Mouse (Mus musculus) frontal cortex, postnatal 36 days (tissue): ENCODE results near the gene Bbs9.
A peak's percentile ranks its signal among the peaks of the same experiment; 100 is the strongest.

Experiments used
- DNase-seq, 2 experiments: peaks; one replicate each; pipeline ENCODE4 v3.0.0; 2022; ENCODE audit warnings: low spot score in 2 of 2

The Bbs9 gene

DNA sequence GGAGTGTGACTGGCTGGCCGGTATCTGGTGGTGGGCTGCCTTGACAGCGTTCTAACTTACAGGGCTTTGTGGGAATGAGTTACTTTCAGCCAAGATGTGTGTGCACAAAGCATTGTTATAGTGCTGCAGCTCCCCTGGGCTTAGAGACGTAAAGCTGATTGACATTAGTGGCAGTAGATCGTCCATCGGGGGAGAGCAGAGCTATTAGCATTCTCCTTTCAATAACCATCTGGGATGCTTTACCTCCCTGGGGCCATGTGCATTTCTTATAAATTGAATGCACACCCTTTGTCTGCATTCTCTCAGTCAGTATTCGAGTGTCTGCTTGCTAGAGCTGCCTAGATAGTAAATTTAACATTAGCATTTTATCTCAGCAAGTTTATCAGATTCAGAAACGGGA is 214.7 kb downstream of the Bbs9 start:
- no peak for DNase-seq

DNA sequence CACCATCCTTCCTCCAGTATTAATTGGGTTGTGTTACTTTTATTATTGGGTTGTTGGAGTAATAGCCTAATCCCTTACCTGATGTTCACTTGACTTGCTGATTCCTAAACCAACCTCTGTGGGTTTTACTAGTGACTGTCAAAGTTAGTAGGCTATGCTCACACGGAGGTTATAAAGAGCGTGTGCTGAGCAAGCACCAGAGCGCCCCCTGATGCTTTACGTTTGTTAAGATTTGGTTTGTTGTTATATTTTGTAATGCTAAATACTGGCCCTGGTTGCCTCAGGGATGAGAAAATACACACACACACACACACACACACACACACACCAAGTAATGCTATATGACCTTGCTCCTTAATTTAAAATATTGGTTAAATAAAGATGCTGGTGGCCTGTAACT is 219.9 kb downstream of the Bbs9 start:
- no peak for DNase-seq

DNA sequence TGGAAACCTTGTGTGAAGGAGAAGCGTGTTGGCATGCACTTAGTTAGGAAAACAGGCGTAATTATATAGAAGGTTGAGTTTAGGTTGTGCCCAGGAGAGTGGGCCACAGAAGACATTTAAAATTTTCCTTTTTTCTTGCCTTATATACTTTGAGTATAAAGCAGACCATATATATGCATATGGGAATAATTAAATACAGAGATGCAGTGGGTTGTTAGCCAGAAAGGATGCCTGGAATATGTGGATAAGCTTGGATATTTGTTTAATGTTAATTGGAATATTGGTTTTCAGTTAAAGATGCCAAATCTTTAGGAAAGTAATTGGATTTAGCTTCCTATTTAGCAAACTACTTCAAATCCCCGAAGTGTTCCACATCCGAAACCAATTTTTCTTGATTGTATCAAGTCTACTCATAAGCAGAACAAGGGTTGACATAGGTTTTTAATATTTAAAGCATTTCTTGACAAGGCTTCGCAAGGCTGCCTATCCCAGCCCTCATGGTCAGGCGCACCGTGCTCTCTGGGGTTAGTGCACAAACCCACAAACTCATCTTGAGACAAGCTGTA is 221.4 kb downstream of the Bbs9 start:
- DNase-seq, result no peak

DNA sequence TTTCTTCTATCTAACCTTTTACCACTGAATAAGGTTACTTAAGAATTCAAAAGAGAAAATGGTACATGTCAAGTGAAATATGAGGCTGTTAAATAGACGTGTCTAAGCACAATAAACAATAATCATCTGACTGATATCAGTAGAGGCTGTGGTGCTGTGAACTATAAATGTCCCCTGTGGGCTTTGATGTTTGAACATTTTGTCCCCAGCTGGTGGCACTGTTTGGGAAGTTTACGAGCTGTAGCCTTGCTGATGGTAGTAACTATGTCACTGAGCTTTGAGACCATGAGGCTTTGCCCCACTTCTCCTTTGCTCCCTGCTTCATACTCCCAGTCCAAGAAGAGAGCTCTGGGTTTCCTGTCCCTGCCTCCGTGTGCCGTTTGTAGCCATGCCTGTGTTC is 222.3 kb downstream of the Bbs9 start:
- DNase-seq, result no peak

DNA sequence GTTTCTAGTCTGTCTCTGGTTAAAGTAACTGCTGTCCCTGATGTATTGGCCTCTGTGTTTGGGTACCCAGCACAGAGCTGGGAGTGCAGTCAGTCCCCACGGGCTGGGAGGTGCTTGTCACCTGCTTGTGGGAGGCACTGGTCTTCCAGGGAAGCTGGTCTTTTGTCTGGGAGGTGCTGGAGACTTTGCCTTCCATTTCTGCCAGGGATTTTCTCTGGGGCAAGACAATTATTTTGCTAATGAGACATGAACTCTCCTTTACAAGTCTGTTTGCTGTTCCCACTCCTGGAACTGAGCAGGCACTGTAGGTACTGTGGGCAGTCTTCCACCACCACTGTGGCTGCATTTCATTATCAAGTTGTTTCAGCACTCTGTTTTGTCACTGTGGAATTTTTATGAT is 223.0 kb downstream of the Bbs9 start:
- DNase-seq, result no peak

DNA sequence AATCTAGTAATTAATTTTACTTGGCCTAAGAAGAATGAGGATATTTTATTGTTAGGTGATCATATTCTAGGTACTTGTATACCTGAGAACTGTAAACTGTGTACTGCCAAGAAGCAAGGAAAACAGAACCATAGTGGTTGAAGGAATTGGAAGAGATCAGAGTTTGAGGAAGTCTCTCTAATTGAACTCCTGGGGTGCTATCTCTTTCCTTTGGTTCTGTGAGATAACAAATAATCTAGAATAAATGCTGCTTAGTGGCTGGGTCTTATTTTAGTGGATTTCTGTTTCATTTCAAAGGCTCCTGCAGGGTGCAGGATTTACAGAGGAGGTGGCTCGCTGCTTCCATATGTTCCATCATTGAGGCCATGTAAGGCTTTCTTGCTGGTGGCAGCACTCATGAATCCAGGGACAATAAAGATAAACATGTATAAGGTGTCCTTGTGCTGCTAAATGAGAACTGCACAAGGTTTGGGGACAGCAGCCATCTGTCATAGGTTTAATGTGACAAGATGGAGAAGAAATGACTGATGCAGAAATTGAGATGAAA is 226.6 kb downstream of the Bbs9 start:
- DNase-seq, result no peak

DNA sequence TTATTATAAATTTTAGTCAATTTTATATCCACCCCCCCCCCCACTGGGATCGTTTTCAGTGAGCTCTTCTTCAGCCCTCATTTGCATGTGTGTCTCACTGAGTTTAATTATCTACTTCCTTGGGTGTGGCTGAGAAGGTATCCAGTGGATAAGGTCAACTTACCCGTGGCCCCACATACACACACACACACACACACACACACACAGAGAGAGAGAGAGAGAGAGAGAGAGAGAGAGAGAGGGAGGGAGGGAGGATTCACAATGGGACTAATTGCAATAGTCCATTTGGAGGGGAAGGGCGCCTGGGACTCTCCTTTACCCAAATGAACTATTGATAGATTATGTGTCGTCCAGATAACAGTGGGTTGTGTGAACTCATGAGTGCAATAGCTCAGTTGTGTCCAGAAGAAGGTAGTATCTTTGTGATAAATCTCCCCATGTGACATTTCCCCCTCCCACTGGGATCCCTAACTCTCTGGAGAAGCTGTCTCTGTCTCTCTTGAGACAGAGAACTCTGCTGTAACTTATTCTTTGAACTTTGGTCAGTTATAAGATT is 227.4 kb downstream of the Bbs9 start:
- no peak for DNase-seq

DNA sequence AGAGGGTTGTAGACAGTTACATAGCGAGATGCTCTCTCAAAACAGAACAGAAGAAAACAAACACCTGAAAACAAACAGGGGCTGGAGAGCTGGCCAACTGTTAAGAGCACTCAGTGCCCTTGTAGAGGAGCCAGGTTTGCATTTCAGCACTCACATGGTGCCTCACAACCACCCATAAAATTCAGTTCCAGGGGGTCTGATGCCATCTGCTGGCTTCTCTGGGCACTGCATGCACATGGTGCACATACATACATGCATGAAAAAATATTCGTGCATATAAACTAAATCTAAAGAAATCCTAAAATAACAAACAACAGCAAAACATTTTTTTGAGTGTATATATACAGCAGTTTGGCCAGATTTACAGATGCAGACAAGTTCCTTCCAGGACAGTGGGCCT is 228.0 kb downstream of the Bbs9 start:
- no peak for DNase-seq

DNA sequence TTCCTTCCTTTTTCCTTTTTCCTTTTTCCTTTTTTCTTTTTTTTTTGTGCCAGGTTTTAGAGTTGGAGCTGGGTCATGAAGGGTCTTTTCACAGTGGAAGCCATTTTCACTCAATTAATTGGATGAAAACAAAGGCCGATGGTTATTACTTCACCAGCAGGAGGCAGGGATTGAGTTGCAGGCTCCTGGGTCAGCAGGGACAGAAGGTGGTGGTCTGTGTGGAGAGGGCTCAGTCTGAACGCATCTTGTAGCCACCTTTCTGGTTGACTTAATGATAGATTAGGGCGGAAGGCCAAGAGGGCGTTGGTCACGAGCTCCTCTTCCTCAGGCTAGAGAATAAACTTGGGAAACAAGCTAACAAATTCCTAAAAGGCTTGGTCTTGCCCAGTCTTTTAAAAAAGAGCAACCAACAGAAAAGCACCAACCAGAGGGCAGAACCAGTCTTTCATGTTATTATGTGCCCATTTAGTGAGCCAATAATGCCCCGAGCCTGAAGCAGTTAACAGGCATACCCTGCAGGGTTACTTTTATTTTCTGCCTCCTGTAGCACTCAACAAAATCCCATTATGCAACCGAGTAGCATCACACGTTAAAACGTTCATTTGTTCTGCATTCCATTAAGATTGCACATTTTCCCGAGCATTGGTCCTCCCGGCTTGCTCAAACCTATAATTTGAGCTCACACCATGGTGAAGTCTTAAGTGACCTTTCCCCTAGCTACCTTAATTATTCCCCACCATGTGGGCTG is 231.8 kb downstream of the Bbs9 start:
- no peak for DNase-seq

DNA sequence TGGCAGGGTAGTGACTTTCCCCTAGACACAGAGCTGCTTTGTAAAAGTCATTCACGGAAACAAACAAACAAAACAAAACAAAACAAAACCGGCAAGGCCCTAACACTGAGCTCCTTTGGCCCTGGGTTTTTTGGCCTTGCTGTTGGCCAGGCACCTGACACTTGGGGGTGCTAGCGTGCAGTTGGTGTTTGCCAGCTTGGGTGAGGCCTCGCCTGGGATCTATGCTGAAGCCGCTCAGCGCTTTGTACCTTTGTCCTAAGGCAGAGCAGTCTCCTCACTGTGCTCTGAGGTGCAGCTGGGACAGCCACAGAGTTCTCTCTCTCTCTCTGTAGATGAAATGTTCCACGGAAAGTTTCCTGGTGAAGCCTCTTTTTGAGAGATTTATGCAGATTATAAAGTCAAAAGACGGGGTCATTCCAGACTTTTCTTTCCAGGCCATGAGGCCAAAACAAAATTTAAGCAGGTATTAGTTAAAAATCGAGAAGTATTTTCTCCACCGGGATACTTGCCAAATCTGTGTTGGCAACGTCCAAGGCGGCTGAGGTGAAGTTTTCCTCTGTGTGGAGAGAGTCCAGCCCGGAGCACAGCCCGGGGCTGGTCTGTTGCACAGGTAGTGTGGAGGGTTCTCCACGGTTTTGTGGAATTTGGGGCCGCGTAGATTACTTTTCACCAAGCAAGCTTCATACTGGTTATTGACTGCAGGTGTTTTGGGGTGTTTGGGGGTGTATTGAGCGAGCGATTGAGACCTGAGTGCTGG is 233.6 kb downstream of the Bbs9 start:
- peak; percentile 36 to 44 for DNase-seq

DNA sequence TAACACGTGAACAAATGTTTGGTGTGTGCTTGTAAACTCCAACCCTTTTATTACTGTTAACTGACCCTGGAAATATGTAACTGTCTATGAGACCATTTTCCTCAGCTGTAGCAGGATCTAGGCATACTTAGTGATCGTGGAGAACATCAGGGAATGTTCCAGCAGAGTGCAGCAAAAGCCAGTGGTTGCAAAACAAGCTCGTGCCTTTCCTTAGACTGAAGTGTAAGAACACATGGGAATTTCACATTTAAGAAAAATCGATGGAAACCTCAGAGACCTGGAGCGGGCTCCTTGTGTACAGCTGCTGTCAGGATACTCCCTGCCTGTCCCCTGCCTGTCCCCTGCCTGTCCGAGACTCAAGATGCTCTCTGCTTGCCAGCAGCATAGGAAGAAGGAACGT is 234.5 kb downstream of the Bbs9 start:
- DNase-seq, result no peak

DNA sequence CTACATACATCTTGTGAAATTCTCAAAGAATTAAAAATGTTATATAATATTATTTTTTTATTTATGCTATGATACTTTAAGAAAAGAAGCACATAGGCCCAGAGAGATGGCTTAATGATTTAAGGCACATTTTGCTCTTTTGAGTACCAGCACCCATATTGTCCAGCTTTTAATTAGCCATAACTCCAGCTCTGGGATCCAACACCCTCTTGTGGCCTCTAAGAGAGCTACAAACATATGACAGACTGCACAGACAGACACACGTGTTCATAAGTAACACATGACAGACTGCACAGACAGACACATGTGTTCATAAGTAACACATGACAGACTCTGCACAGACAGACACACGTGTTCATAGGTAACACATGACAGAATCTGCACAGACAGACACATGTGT is 235.8 kb downstream of the Bbs9 start:
- DNase-seq, result no peak

DNA sequence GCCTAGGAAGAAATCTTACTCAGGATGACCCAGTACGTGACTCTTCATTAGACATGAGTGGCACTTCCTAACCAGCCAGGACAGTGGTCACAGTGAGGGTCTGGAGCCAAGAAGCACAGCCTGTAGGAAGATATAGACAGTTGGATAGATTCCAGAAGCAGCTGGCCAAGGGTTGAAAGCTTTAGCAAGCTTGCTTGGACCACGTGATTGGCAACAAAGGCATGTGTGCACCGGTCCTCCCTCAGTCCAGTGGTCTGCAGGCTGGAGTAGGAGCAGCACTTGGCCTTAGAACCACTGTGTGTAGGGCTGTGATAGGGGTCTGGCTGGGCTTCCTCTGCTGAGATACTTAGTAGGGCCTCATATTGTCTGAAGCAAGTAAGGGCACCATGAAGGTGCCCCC is 237.2 kb downstream of the Bbs9 start:
- DNase-seq, result no peak

DNA sequence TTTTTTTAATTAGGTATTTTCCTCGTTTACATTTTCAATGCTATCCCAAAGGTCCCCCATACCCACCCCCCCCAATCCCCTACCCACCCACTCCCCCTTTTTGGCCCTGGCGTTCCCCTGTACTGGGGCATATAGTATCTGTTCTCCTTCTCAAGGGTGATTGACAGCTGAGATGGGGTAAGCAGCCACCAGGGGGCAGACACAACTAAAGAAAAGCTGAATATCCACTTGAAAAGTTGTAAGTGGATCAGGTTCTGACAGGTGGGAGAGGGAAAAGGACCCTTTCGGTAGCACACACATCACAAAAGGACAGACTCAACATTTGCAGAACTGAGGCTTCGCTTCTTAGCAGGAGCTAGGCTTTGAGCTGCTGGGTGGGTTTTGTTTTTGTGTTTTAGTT is 237.8 kb downstream of the Bbs9 start:
- DNase-seq, result peak; percentile 35 to 55

DNA sequence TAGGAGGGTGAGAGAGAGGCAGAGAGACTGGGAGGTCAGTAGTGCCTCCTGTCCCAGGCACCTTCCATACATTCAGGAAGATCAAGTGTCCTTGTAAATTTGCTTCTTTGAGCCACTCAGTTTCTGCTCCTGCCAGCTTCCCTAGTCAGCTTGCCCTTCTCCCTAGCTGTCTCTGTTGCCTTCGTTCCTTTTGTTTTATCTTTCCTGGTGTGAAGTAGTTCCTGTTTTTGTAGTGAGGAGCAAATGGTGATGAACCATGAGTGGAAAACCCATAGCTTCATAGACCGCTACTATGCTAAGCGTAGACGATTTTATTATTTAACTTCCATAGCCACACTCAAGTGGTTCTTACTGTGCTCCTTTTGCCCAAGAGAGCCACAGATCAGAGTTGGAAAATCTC is 242.1 kb downstream of the Bbs9 start:
- no peak for DNase-seq

DNA sequence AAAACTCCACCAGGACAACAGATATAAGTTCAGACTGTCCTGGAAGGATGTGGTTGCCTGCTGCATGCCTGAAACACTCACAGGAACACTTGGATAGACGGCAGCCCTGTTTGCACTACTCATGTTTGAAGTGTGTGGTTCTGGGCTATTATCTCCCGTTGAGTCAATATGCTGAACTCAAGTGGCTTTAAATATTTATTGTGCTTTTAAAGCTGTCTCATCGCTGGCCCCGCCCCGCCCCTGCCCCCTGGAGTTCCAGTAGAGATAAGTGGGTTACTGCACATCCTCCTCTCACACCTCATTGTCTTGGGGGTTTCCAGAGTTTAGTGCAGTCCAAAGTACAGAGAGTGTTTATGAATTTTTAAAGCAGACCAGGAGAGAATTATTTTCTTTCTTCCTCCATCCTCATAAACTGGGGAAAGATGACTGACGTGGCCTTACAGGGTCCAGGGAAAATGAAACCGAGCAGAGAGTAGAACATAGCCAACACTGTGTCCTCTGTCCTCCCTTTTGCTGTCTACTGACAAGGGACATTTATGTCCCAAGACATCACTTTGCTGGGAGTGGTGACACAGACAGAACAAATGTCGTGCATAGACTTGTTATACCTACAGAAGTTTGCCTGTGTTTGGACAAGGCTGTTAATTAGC is 242.8 kb downstream of the Bbs9 start:
- no peak for DNase-seq

DNA sequence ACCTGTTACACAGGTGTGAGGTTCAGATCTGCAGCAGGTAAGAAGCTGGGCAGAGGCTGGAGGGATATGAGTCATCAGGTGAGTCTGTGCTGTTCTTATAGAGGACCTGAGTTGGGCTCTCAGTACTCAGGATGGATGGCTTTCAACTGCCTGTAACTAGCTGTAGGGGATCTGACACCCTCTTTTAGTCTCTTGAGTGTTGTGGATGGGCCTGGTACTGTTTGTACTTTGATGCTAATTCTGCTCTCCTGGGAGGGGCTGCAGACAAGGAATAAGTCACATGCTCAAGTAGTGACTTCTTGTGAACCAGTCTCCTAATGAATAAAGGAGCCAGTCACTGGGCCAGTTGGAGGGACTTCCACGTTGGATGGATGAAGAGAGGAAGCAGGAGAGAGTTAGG is 257.1 kb downstream of the Bbs9 start:
- DNase-seq, result no peak

DNA sequence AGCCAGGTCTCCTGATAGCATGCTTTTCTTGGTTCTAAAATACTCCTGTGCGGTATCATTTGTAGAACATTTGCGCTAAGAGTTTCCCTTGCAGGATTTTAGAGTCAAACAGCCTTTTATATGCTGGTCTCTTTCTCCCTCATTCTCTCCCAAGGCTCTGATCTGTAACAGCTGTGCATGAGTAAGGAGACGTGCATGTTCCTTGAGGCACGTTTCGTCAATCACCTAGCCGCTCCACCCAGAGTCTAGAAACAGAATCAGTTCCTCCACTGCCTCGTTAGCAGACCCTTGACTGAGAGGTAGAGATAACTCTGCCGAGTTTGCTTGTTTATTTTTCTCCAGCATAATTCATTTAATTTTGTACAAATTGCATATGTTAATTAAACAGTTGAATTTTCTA is 259.4 kb downstream of the Bbs9 start:
- no peak for DNase-seq

DNA sequence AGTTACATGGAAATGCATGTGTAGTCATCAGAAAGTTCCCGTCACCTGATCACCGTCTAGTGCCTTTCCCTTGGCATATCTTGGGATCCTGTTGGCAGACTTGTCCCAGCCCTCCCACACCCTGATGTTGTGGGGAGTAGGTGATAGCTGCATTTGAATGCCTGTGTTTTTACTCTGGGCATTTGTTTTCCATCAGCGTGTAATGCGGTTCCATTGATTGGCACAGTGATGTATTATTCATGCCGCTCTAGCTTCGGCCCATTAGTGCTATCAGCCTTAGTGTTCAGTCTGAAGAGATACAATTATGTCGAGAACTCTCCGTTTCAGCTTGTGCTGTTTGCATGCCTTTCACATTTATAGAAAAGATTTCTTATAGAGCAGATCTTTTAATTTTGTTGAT is 259.9 kb downstream of the Bbs9 start:
- DNase-seq, result peak; percentile 14 to 22

DNA sequence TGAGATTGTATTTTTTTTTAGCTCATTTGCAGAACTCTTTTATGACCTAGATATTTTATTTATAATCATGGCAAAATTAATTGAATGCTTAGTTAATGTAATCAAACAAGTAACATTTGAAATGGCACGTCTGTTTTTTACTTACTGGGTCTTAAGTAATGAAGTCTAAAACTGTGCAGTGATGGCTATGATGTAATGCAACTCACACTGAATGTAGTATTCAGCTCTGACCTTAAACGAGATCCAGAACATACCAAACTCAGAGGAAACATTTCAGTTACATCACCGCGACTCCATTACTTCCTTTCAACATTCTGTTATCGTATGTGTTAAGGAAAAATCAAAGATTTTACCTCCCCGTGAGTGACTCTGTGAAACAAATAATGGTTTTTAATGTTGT is 262.4 kb downstream of the Bbs9 start:
- no peak for DNase-seq

DNA sequence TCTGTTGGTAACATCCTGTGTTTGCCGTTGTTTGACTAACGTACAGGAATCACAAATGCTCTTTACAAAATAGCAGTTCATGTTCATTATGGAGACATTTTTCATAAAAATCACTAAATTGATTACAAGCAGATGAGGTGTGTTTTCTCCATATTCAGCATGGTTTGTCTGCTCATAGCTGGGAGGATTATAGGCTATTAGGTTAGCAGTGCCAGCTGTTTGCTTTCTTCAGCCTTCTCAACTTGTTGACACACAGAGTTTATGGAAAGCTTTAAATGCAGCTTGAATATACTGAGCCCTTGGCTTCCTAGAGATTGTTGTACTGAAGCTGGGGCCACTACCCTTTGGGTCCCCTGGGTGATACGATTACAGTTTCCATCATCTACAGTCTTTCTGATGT is 263.3 kb downstream of the Bbs9 start:
- no peak for DNase-seq

DNA sequence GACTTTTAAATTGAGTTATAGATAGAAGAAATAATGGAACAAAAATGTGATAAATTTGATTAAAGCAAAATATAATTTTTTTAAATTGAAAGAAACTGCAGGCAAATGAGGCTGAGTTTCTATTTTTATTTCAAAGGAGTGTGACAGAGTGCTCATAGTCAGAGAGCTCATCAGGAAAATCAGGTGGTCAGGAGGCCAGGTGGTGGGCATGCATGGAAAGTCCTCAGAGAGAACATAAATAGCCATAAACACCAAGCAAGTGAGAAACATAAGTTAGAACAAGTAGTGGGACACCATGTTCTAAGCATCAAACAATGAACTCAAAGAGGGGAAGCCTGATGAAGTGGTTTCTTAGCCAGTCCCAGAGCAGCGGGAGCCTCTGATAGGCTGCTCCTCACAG is 266.5 kb downstream of the Bbs9 start:
- DNase-seq, result no peak
